1 mouse cellular context compared by ENCODE assay signal in the genomic region with DNA sequence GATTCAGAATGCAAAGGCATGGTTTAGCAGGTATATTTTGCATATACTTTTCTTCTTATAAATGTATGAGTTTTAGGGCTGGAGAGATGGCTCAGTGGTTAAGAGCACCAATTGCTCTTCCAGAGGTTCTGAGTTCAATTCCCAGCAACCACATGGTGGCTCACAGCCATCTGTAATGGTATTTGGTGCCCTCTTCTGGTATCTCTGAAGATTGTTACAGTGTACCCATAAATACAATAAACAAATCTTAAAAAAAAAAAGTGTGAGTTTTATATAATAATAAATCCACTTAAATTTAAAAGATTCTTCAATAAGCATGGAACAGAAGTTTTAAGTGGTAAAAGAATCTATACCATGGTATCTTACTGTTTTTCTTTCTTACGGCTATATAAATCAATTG.
A peak's percentile ranks its signal among the peaks of the same experiment; 100 is the strongest.
TF ChIP-seq lines count a peak whose summit lies in the region.

No protein-coding gene starts in this region.

TF ChIP-seq in MEL, 35 proteins besides CTCF, POLR2A, EP300 and RAD21:
- no peak for TF ChIP-seq ELF1 (IDR thresholded peaks at IDR 0.05; ENCODE audit: low read depth, low read length)
- TF ChIP-seq MAZ (IDR thresholded peaks at IDR 0.05; ENCODE audit: low read depth, low read length): no peak
- TF ChIP-seq TCF12 (IDR thresholded peaks at IDR 0.05; ENCODE audit: low read depth, low read length): no peak
- peak; percentile 58 for TF ChIP-seq SMC3 (IDR thresholded peaks at IDR 0.05; ENCODE audit: low read depth, low read length)
- TF ChIP-seq USF2 (IDR thresholded peaks at IDR 0.05; ENCODE audit: borderline replicate concordance in 1 of 2, insufficient read depth in 1 of 2, low read depth in 1 of 2, low read length in 2 of 2): no peak
- no peak for TF ChIP-seq CHD2 (IDR thresholded peaks at IDR 0.05; ENCODE audit: low read length)
- peak; percentile 35 for TF ChIP-seq ZC3H11A (IDR thresholded peaks at IDR 0.05; ENCODE audit: low read depth, low read length)
- TF ChIP-seq SIN3A (IDR thresholded peaks at IDR 0.05; ENCODE audit: low read length): no peak
- no peak for TF ChIP-seq MAX (IDR thresholded peaks at IDR 0.05; ENCODE audit: low read length)
- peak; percentile 76 for TF ChIP-seq ZNF384 (IDR thresholded peaks at IDR 0.05; ENCODE audit: low read depth, low read length)
- TF ChIP-seq MYC (IDR thresholded peaks at IDR 0.05; ENCODE audit: low read depth, low read length): peak; percentile 85; the same call in 1 of the 2 replicates
- no peak for TF ChIP-seq JUND (IDR thresholded peaks at IDR 0.05; ENCODE audit: low read depth, low read length)
- TF ChIP-seq USF1 (IDR thresholded peaks at IDR 0.05; ENCODE audit: low read depth, low read length): no peak
